Mouse (Mus musculus) liver, postnatal 0 days (tissue): ENCODE measurements around the gene Cd5. TPM values are rescaled to one million over a fixed set of nuclear protein-coding genes. Genes with fewer than 3 reads are reported as not detected.

Experiments used
- ATAC-seq: fragments of 200-750 bp; cut with Nextera tagmentation; 2 replicates; pipeline ENCODE4 v1.8.0; 2017; ENCODE audit warnings: mild to moderate bottlenecking, moderate library complexity
- DNase-seq: peaks from one replicate; pipeline ENCODE4 v3.0.0-alpha.2; 2016
- H3K27ac ChIP-seq: fragments of 300-500 bp; sonication (generic); 2 replicates; pipeline ENCODE4 v1.5.1; 2014; ENCODE audit warnings: antibody characterized with exemption, moderate library complexity, mild to moderate bottlenecking, low read depth
- H3K27me3 ChIP-seq: fragments of 300-500 bp; sonication (generic); 2 replicates; pipeline ENCODE4 v1.6.1; 2014; ENCODE audit warnings: low read length, control low read depth, mixed read lengths; ENCODE audit not compliant: insufficient read depth
- H3K36me3 ChIP-seq: fragments of 300-500 bp; sonication (generic); replicated peaks from 2 replicates; pipeline ENCODE4 v1.6.1; 2014; ENCODE audit warnings: mild to moderate bottlenecking, control low read depth, low read length, moderate library complexity, mixed read lengths; ENCODE audit not compliant: insufficient read depth
- H3K4me1 ChIP-seq: fragments of 300-500 bp; sonication (generic); 2 replicates; pipeline ENCODE4 v1.6.1; 2014; ENCODE audit warnings: antibody characterized with exemption, mild to moderate bottlenecking, control low read depth; ENCODE audit not compliant: insufficient read depth
- H3K4me2 ChIP-seq: fragments of 300-500 bp; sonication (generic); 2 replicates; pipeline ENCODE4 v1.6.1; 2014; ENCODE audit warnings: low read depth, mild to moderate bottlenecking, low read length, moderate library complexity, mixed read lengths
- H3K4me3 ChIP-seq: fragments of 300-500 bp; sonication (generic); 2 replicates; pipeline ENCODE4 v1.5.1; 2014; ENCODE audit warnings: low read depth, low read length
- H3K9ac ChIP-seq: fragments of 300-500 bp; sonication (generic); replicated peaks from 2 replicates; pipeline ENCODE4 v1.6.1; 2014; ENCODE audit warnings: mild to moderate bottlenecking, moderate library complexity
- H3K9me3 ChIP-seq: fragments of 300-500 bp; sonication (generic); 2 replicates; pipeline ENCODE4 v1.6.1; 2016; ENCODE audit warnings: mild to moderate bottlenecking, control low read depth, low read length, mixed read lengths
- CTCF ChIP-seq: sonication (generic); IDR thresholded peaks from 2 replicates; pipeline ENCODE4 v1.5.1; 2016; ENCODE audit warnings: antibody characterized with exemption, low read depth
- EP300 ChIP-seq: IDR thresholded peaks from 2 replicates; pipeline ENCODE4 v1.6.1; 2016; ENCODE audit warnings: antibody characterized with exemption, low read depth, mild to moderate bottlenecking
- WGBS: fragments of 180-500 bp; shearing (Covaris S2); extraction: QIAGEN DNeasy Blood & Tissue Kit; methylation state at CpG from one replicate; pipeline ENCODE4 v1.1.7; 2014; ENCODE audit not compliant: insufficient replicate concordance; 5-methylcytosine and 5-hydroxymethylcytosine counted together
- polyA plus RNA-seq: library from polyadenylated mRNA; unstranded; fragments of >200 nt; fragmentation: Nextera tagmentation; extraction: Ambion mirVana; gene quantifications from 2 replicates; pipeline ENCODE4 v1.2.1, GENCODE M21; 2015

Cd5 gene
- polyA plus RNA-seq, 1 experiment from 2014 or later = 0.16 TPM

DNA sequence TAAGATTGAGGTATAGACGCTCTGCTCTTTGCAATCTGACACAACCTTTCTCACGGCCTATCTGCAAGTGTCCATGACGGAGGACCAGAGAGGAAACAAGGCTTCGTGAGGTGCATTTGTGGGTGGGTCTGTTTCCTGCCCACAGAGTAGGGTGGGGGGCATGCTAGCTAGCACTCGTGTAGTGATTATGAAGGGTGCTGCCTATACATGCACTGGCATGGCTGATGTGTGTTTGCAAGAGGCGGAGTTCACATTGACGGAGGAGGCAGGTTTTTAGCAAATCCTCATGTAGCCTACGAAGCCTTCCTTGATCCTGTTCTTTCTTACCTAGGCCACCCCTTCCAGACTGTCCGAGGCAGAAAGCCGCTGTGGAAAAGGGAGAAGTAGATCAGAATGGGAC lies 8.9 kb downstream of the Cd5 start:
- Histone ChIP-seq H3K4me3 (no peak overlapping the region), H3K27me3 (no peaks in the 10 kb centered on the region), H3K27ac (no peak overlapping the region), H3K9me3 (no peaks in the 10 kb centered on the region), H3K36me3 (no peaks in the 10 kb centered on the region), H3K4me1 (no peaks in the 10 kb centered on the region), H3K4me2 (no peak overlapping the region), H3K9ac (no peak overlapping the region)
- ATAC-seq (no peak), DNase-seq (no peak)
- 67% methylated on average over 10 of the region's 10 CpGs for WGBS
- TF ChIP-seq CTCF (no peak), EP300 (no peak)

DNA sequence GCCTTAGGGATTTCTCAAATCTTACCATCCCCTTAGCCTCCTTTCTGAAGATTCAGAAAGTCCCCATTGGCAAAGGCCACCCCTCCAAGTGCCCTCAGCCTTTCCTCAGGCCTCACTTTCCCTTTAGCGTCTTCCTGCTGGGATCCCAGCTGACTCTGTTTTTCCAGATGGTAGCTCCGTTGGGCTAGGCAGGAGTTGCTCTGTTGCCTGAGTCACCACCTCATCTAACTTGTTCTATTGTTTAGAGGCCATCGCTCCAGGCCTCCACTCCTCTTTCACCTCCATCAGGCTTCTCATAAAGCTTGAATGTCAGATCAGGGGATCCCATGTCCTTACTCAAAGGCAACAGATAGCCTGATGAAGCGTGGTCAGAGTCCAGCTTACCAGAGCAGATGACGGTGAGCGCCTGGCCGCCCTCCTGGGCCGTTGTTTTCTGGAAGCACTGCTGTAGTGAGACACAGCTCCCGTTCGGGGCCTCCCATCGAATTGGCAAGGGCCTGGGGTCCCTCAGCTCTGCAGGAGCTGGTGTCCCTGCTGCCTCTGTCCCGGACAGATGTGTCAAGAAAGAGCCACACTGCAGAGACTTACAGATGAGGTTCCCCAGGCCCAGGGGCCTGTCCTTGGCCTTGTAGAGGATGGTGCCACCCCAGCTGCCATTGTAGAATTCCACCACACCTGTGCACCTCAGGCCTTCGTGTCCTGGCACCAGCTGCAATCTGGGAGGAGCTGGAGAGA lies 14.0 kb downstream of the Cd5 start:
- Histone ChIP-seq H3K36me3 (no peaks in the 10 kb centered on the region), H3K4me2 (no peak overlapping the region), H3K27ac (no peak overlapping the region), H3K27me3 (no peaks in the 10 kb centered on the region), H3K9ac (no peak overlapping the region), H3K9me3 (no peaks in the 10 kb centered on the region), H3K4me1 (peaks cover 2% of the 10 kb centered on the region; the same call in 1 of the 2 replicates), H3K4me3 (no peak overlapping the region)
- DNase-seq (no peak), ATAC-seq (no peak)
- TF ChIP-seq EP300 (no peak), CTCF (no peak)
- WGBS = 81% methylated on average over 13 of the region's 13 CpGs

DNA sequence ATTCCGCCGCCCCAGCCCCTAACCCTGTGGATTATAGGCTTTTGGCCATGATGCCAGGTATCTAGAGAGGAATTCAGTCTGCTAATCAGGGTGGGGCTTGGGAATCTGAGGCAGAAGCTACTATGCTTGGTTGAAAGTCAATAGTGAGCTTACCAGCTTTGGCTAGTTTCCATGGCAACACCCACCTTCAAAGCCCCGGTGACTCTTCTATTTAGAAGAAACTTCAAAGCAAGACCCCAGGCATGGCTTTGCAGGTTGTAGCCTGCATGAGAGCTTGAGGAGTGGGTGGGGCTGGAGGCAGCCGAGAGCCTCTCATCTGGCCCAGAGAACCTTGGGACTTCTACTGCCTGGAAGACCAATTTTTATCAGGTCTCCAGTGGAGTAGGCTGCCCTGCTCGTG lies 15.2 kb downstream of the Cd5 start:
- no peak for ATAC-seq
- TF ChIP-seq CTCF (no peak), EP300 (no peak)
- Histone ChIP-seq H3K4me1 (peaks cover 2% of the 10 kb centered on the region; the same call in 1 of the 2 replicates), H3K4me2 (no peak overlapping the region), H3K4me3 (no peak overlapping the region), H3K27me3 (no peaks in the 10 kb centered on the region), H3K36me3 (no peaks in the 10 kb centered on the region), H3K9ac (no peak overlapping the region), H3K9me3 (no peaks in the 10 kb centered on the region), H3K27ac (no peak overlapping the region)
- 55% methylated on average over 5 of the region's 5 CpGs for WGBS
- DNase-seq = no peak

DNA sequence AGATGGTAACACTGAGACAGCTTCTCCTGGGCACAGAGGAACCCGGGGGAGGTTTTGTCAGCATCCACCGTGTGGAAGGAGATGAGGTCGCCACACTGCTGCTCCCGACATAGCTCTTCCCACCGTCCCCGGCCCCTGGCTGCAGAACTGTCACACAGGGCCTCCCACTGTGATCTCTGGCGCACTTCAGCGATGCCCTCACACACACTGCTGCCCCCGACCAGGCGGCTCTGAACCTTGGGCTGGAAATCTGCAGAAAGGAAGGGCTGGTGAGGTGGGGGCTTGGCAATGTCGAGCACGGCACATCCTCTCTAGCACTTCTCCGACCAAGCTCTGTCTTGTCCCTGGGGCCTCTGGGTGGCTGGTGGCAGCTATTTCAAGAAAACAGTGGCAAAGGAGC lies 15.7 kb downstream of the Cd5 start:
- Histone ChIP-seq H3K9ac (no peak overlapping the region), H3K4me1 (peaks cover 2% of the 10 kb centered on the region; the same call in 1 of the 2 replicates), H3K4me2 (no peak overlapping the region), H3K27ac (no peak overlapping the region), H3K4me3 (no peak overlapping the region), H3K36me3 (no peaks in the 10 kb centered on the region), H3K27me3 (no peaks in the 10 kb centered on the region), H3K9me3 (no peaks in the 10 kb centered on the region)
- DNase-seq (no peak), ATAC-seq (no peak)
- TF ChIP-seq EP300 = no peak
- TF ChIP-seq CTCF = no peak
- 28% methylated on average over 13 of the region's 13 CpGs for WGBS

DNA sequence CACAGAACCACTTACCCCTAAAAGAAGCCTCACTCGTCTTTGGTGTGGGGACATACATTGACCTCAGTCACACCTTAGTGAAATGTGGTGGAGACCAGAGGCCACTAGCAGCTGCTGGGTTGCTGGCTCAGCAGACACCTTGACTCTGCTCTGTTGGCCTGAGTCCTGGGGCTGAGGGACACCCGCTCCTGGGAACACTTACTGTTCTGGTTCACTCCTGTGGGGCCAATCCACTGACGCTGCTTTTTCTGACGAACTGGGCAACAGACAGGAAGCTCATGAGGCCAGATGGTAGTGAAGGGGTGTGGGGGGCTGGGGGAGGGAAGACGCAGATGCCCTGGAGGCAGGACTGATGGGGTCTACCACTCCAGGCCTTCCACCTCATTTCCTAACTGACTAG lies 17.7 kb downstream of the Cd5 start:
- H3K4me2 ChIP-seq = no peak overlapping the region
- TF ChIP-seq CTCF = no peak
- TF ChIP-seq EP300 = no peak
- H3K9me3 ChIP-seq = no peaks in the 10 kb centered on the region
- 29% methylated on average over 5 of the region's 5 CpGs for WGBS
- peaks cover 2% of the 10 kb centered on the region; the same call in 1 of the 2 replicates for H3K4me1 ChIP-seq
- no peaks in the 10 kb centered on the region for H3K27me3 ChIP-seq
- ATAC-seq (no peak), DNase-seq (no peak)
- no peak overlapping the region for H3K9ac ChIP-seq
- no peak overlapping the region for H3K4me3 ChIP-seq
- no peak overlapping the region for H3K27ac ChIP-seq
- H3K36me3 ChIP-seq = no peaks in the 10 kb centered on the region

DNA sequence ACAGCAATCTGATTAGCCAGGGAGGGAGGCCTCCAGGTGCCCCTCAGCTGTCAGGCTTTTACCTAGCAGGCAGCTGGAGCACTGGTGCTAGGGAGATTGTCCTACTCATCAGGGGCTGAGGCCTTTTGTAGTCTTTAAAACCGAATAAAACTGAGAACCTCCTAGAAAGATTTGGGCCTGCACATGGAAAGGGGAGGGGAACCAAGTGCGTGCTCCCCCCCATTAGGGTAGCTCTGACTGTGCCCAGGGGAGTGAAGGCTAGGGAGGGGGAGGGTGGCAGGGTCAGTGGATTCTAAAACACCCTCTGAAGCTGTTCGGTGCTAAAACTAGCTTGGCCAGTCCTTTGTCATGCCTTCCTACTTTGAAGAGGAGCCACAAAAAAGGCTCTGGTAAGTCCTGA lies 18.3 kb downstream of the Cd5 start:
- ATAC-seq (no peak), DNase-seq (no peak)
- no peaks in the 10 kb centered on the region for H3K27me3 ChIP-seq
- no peak for TF ChIP-seq CTCF
- no peak for TF ChIP-seq EP300
- no peaks in the 10 kb centered on the region for H3K9me3 ChIP-seq
- H3K4me2 ChIP-seq = no peak overlapping the region
- WGBS = 25% methylated on average over 3 of the region's 3 CpGs
- no peaks in the 10 kb centered on the region for H3K36me3 ChIP-seq
- no peak overlapping the region for H3K9ac ChIP-seq
- H3K4me1 ChIP-seq = peaks cover 2% of the 10 kb centered on the region; the same call in 1 of the 2 replicates
- no peak overlapping the region for H3K27ac ChIP-seq
- H3K4me3 ChIP-seq = no peak overlapping the region
